Mouse (Mus musculus): ENCODE measurements at regions not wholly inside any gene's neighbourhood (a gene's known extent, or its start where the extent isn't known, plus 50 kb on each side); places are given as distances from the start of the nearest gene placed in this dataset.

DNA sequence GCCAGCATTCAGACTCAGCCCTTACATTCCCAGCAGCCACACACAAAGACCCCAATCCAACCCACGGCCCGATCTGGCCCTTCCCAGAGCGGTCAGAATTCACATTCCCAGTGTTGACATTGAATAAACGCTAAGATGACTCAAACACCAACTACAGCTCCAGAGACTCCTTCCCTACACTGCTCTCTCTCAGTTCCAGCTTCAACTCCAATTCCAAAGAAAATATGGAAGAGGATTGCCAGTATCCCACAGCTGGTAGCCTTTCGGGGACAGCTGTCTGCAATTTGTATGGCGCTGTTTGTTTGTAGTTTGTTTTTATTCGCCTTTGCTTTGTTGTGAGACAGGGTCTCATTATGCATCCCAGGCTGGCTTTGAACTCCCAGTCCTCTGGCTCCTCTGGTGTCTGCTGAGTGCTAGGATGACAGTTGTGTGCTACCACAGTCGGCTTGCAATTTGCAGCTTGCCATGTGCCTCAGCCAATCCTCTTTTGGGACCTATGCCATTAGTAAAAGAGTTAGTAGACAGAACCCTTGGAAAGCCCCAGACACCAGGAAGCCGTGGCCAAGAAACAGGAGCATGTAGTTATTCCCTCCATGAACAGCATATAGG lies 51.0 kb upstream of the Pkdcc start:
- WGBS = 48% methylated on average over 9 of the region's 9 CpGs
- TF ChIP-seq CTCF (IDR thresholded peaks at IDR 0.05; ENCODE audit: insufficient read depth, low read depth, low read length) (no peak), POLR2A (IDR thresholded peaks at IDR 0.05; ENCODE audit: insufficient read depth, low read depth, low read length) (no peak)
- Histone ChIP-seq H3K27ac (ENCODE audit: insufficient read depth, low read depth, low read length) (no peak overlapping the region), H3K4me1 (ENCODE audit: control insufficient read depth, insufficient read depth, low read length) (peaks cover 2% of the 10 kb centered on the region; the same call in 1 of the 2 replicates), H3K4me3 (ENCODE audit: insufficient read depth, low read depth, low read length) (no peak overlapping the region)

DNA sequence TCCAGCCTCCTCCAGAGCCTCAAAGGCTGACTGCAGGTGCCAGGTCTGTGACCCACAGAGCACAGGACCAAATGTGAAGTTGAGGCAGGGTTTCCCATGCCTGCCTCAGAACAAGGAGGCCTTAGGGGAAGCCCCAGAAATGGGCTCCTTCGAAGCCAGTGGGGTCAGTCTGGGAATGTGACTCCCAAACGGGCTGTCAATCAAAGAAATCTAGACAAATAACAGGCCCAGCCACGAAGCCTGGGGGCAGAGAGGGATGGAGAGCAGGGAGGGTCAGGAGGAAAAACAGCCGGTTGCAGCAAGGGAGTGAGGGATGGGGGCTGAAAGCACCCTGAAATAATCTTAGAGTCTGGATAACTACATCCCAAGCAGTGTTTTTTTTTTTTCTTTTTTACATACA lies 50.4 kb upstream of the Pkdcc start:
- Histone ChIP-seq H3K27ac (ENCODE audit: insufficient read depth, low read depth, low read length) (no peak overlapping the region), H3K4me1 (ENCODE audit: control insufficient read depth, insufficient read depth, low read length) (peaks cover 2% of the 10 kb centered on the region; the same call in 1 of the 2 replicates), H3K4me3 (ENCODE audit: insufficient read depth, low read depth, low read length) (no peak overlapping the region)
- no peak for TF ChIP-seq POLR2A (IDR thresholded peaks at IDR 0.05; ENCODE audit: insufficient read depth, low read depth, low read length)
- 70% methylated on average over 4 of the region's 4 CpGs for WGBS

DNA sequence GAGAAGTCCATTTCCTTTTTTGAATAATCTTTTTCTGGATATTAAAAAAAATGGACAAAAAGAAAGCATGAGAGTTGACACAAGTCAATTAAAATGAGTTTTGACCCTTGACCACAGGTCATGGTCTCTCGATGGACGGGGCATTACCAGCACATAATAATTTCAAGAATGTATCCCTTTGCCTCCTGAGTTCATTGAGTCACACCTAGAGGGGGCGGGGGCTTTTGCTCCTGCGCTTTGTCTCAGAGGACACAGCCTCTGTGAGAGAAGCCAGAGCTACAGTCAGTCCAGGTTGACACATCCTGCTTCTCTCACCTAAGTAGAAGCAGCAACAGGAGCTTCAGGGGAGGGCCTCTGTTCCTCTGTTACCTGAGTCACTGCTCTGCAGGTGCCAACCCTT lies 50.0 kb upstream of the Pkdcc start:
- no peak overlapping the region for H3K4me3 ChIP-seq (ENCODE audit: insufficient read depth, low read depth, low read length)
- WGBS = 95% methylated on average over 4 of the region's 4 CpGs
- no peak overlapping the region for H3K27ac ChIP-seq (ENCODE audit: insufficient read depth, low read depth, low read length)
- peaks cover 2% of the 10 kb centered on the region; the same call in 1 of the 2 replicates for H3K4me1 ChIP-seq (ENCODE audit: control insufficient read depth, insufficient read depth, low read length)
- TF ChIP-seq POLR2A (IDR thresholded peaks at IDR 0.05; ENCODE audit: insufficient read depth, low read depth, low read length) (no peak), CTCF (IDR thresholded peaks at IDR 0.05; ENCODE audit: insufficient read depth, low read depth, low read length) (no peak)

Measured in olfactory bulb, adult 2 months (tissue).